Mouse (Mus musculus): Measurements from ENCODE around the gene Tnf. TPM values are rescaled to one million over a fixed set of nuclear protein-coding genes. Genes with fewer than 3 reads are reported as not detected.

Gene Tnf
- polyA plus RNA-seq, 1 experiment from 2014 or later = 0.20 TPM

DNA sequence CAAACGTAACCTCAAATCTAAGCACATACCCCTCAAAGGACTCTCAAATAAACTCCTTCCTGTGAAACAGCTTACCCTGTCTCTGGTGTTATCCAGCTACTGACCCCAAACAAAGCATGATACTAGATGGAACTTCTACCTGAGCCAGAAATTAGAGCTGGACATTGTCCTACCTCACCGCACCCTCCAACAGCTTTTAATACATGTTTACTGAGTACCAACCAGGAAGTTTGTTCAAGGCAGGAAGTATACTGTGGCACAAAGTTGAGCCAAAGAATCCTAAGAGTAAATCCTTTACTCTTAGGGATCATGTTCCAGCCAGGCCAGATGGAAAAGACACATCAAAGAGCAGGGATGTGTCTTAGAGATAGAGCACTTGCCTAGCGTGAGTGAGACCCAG is 8.8 kb upstream of the Tnf start:
- H3K27me3 ChIP-seq (ENCODE audit: control insufficient read depth, insufficient read depth, low read length) = no peaks in the 10 kb centered on the region
- no peaks in the 10 kb centered on the region for H3K4me1 ChIP-seq (ENCODE audit: control insufficient read depth, insufficient read depth, low read length)
- no peak overlapping the region for H3K4me2 ChIP-seq (replicated peaks; ENCODE audit: low read depth, low read length)
- H3K4me3 ChIP-seq (ENCODE audit: low read depth, low read length) = no peak overlapping the region
- WGBS = 56% methylated on average over 3 of the region's 3 CpGs
- no peak overlapping the region for H3K9ac ChIP-seq (replicated peaks; ENCODE audit: low read depth, low read length)
- H3K27ac ChIP-seq (ENCODE audit: low read length) = no peak overlapping the region
- no peaks in the 10 kb centered on the region for H3K9me3 ChIP-seq (ENCODE audit: control insufficient read depth, low read depth, low read length)
- ATAC-seq (ENCODE audit: insufficient number of reproducible peaks, insufficient read depth, low FRiP score, low read depth) = no peak
- no peaks in the 10 kb centered on the region for H3K36me3 ChIP-seq (ENCODE audit: control insufficient read depth, insufficient read depth, low read length)

GRCm38 (mm10) chr17:35209785-35210535 is 8.2 kb upstream of the Tnf start:
- H3K9ac ChIP-seq (replicated peaks; ENCODE audit: low read depth, low read length) = no peak overlapping the region
- ATAC-seq (ENCODE audit: insufficient number of reproducible peaks, insufficient read depth, low FRiP score, low read depth) = no peak
- H3K4me3 ChIP-seq (ENCODE audit: low read depth, low read length) = no peak overlapping the region
- no peaks in the 10 kb centered on the region for H3K4me1 ChIP-seq (ENCODE audit: control insufficient read depth, insufficient read depth, low read length)
- H3K27ac ChIP-seq (ENCODE audit: low read length) = no peak overlapping the region
- H3K27me3 ChIP-seq (ENCODE audit: control insufficient read depth, insufficient read depth, low read length) = no peaks in the 10 kb centered on the region
- no peaks in the 10 kb centered on the region for H3K9me3 ChIP-seq (ENCODE audit: control insufficient read depth, low read depth, low read length)
- no peak overlapping the region for H3K4me2 ChIP-seq (replicated peaks; ENCODE audit: low read depth, low read length)
- 72% methylated on average over 12 of the region's 12 CpGs for WGBS
- no peaks in the 10 kb centered on the region for H3K36me3 ChIP-seq (ENCODE audit: control insufficient read depth, insufficient read depth, low read length)

DNA sequence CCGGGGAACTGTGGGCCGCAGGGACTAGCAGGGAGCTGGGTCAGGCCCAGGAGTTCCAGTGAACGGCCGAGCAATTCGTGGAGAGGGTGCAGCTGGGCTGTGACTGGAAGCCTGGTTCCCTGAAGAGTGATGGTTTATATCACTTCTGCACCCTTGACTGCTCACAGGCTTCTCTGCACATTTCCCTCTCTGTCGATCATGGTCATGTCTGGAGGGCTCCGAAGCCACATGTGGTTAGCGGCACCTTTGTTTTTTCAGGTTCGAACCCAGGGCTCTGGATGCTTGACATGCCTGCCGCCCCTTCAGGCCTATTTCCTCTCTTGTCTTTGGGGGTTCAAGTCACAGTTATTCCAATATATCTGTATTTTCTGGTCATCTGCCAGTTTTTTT is 3.6 kb upstream of the Tnf start:
- Histone ChIP-seq H3K27me3 (ENCODE audit: control insufficient read depth, insufficient read depth, low read length) (0 out of 2 replicates have a peak, but pooled peaks cover 5% of the 10 kb centered on the region), H3K36me3 (ENCODE audit: control insufficient read depth, insufficient read depth, low read length) (no peaks in the 10 kb centered on the region), H3K4me3 (ENCODE audit: low read depth, low read length) (no peak overlapping the region), H3K9me3 (ENCODE audit: control insufficient read depth, low read depth, low read length) (no peaks in the 10 kb centered on the region), H3K4me1 (ENCODE audit: control insufficient read depth, insufficient read depth, low read length) (no peaks in the 10 kb centered on the region), H3K4me2 (replicated peaks; ENCODE audit: low read depth, low read length) (no peak overlapping the region), H3K9ac (replicated peaks; ENCODE audit: low read depth, low read length) (no peak overlapping the region), H3K27ac (ENCODE audit: low read length) (no peak overlapping the region)
- no peak for ATAC-seq (ENCODE audit: insufficient number of reproducible peaks, insufficient read depth, low FRiP score, low read depth)
- 52% methylated on average over 10 of the region's 10 CpGs for WGBS

DNA sequence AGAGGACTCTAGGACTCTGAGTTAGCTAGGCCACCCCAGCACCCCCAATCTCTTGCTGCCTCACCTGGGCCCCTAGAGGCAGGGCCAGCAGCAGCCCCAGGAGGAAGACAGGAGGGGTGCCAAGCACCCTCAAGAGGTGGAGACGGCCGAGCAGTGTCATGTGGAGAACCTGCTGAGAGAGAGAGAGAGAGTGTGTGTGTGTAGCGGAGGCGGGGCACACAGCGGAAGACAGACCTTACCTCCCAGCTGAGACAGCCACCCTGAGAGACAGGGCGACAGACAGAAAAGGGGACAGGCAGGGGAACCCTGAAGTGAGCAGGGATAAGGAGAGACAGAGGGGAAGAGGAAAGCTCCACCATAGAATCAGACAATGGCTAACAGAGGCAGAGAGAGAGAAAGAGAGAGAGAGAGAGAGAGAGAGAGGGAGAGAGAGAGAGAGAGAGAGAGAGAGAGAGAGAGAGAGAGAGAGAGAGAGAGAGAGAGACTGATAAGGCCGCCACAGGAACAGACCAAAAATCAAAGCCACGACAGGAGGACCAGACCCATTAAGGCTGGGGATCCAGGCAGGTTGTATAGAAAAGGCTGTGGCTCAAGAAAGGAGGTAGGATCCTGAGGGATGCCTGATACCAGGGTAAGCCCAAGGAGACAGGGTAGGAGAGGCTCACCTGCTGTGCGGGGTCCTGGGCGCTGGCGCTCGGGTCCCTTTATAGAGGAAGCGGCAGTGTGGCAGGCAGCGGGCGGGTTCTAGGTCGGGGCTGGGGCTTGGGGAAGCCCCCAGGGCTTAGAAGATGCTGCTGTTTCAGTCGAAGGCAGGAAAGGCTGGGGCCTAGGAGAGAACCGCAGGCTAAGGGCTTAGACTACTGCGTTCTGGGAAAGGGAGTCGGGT is 2.9 kb upstream of the Tnf start, which contains the start of gene Lta:
Gene Lta (minus strand): TSS at position 858 of the 886 bp plus-strand sequence.
- Histone ChIP-seq H3K4me3 (ENCODE audit: low read depth, low read length) (no peak within 1 kb of the TSS), H3K4me1 (ENCODE audit: control insufficient read depth, insufficient read depth, low read length) (no peaks in the 10 kb centered on the region), H3K36me3 (ENCODE audit: control insufficient read depth, insufficient read depth, low read length) (no peaks in the 10 kb centered on the region), H3K9ac (replicated peaks; ENCODE audit: low read depth, low read length) (no peak within 1 kb of the TSS), H3K27ac (ENCODE audit: low read length) (no peak within 1 kb of the TSS), H3K4me2 (replicated peaks; ENCODE audit: low read depth, low read length) (no peak within 1 kb of the TSS), H3K27me3 (ENCODE audit: control insufficient read depth, insufficient read depth, low read length) (0 out of 2 replicates have a peak, but pooled peaks cover 5% of the 10 kb centered on the region), H3K9me3 (ENCODE audit: control insufficient read depth, low read depth, low read length) (no peaks in the 10 kb centered on the region)
- 32% methylated on average over 20 of the region's 20 CpGs for WGBS
- no peak for ATAC-seq (ENCODE audit: insufficient number of reproducible peaks, insufficient read depth, low FRiP score, low read depth)

DNA sequence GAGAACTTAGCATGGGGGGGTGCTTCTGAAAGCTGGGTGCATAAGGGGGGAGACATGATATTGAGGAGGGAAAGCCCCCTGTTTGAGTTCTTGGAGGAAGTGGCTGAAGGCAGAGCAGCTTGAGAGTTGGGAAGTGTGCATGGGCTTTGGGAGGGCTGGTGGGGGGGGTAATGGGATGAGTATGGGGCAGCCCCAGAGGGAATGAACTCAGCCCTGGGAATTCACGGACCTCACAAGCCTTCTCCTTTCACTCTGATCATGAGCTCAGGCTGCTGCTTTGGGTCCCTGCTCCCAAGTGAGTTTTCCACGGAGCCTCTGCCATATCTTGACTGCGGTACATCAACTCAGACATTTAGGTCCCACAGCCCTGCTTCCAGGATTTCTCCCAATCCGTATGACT is 635 bp upstream of the Tnf start:
- WGBS = 76% methylated on average over 4 of the region's 4 CpGs
- ATAC-seq (ENCODE audit: insufficient number of reproducible peaks, insufficient read depth, low FRiP score, low read depth) = no peak
- Histone ChIP-seq H3K4me3 (ENCODE audit: low read depth, low read length) (no peak overlapping the region), H3K27me3 (ENCODE audit: control insufficient read depth, insufficient read depth, low read length) (0 out of 2 replicates have a peak, but pooled peaks cover 5% of the 10 kb centered on the region), H3K27ac (ENCODE audit: low read length) (no peak overlapping the region), H3K4me1 (ENCODE audit: control insufficient read depth, insufficient read depth, low read length) (no peaks in the 10 kb centered on the region), H3K4me2 (replicated peaks; ENCODE audit: low read depth, low read length) (no peak overlapping the region), H3K9me3 (ENCODE audit: control insufficient read depth, low read depth, low read length) (no peaks in the 10 kb centered on the region), H3K36me3 (ENCODE audit: control insufficient read depth, insufficient read depth, low read length) (no peaks in the 10 kb centered on the region), H3K9ac (replicated peaks; ENCODE audit: low read depth, low read length) (no peak overlapping the region)

GRCm38 (mm10) chr17:35201128-35201527 is 679 bp downstream of the Tnf start:
- Histone ChIP-seq H3K27ac (ENCODE audit: low read length) (no peak overlapping the region), H3K4me3 (ENCODE audit: low read depth, low read length) (no peak overlapping the region), H3K36me3 (ENCODE audit: control insufficient read depth, insufficient read depth, low read length) (no peaks in the 10 kb centered on the region), H3K4me2 (replicated peaks; ENCODE audit: low read depth, low read length) (no peak overlapping the region), H3K27me3 (ENCODE audit: control insufficient read depth, insufficient read depth, low read length) (peaks cover 6% of the 10 kb centered on the region; the same call in 1 of the 2 replicates), H3K9ac (replicated peaks; ENCODE audit: low read depth, low read length) (no peak overlapping the region), H3K9me3 (ENCODE audit: control insufficient read depth, low read depth, low read length) (no peaks in the 10 kb centered on the region), H3K4me1 (ENCODE audit: control insufficient read depth, insufficient read depth, low read length) (no peaks in the 10 kb centered on the region)
- no peak for ATAC-seq (ENCODE audit: insufficient number of reproducible peaks, insufficient read depth, low FRiP score, low read depth)
- WGBS = 58% methylated on average over 11 of the region's 11 CpGs

DNA sequence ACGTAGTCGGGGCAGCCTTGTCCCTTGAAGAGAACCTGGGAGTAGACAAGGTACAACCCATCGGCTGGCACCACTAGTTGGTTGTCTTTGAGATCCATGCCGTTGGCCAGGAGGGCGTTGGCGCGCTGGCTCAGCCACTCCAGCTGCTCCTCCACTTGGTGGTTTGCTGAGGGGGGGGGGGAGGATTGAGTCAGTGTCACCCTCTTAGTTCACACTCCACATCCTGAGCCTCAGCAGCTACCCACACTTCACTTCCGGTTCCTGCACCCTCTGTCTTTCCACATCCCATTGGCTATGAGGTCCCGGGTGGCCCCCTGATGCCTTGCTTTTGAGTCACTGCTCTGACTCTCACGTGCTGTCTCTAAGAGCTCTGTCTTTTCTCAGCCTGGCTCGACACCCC is 1.4 kb downstream of the Tnf start:
- Histone ChIP-seq H3K9me3 (ENCODE audit: control insufficient read depth, low read depth, low read length) (no peaks in the 10 kb centered on the region), H3K4me1 (ENCODE audit: control insufficient read depth, insufficient read depth, low read length) (peaks cover 2% of the 10 kb centered on the region; the same call in 1 of the 2 replicates), H3K27me3 (ENCODE audit: control insufficient read depth, insufficient read depth, low read length) (peaks cover 12% of the 10 kb centered on the region), H3K27ac (ENCODE audit: low read length) (no peak overlapping the region), H3K4me3 (ENCODE audit: low read depth, low read length) (no peak overlapping the region), H3K9ac (replicated peaks; ENCODE audit: low read depth, low read length) (no peak overlapping the region), H3K36me3 (ENCODE audit: control insufficient read depth, insufficient read depth, low read length) (no peaks in the 10 kb centered on the region), H3K4me2 (replicated peaks; ENCODE audit: low read depth, low read length) (no peak overlapping the region)
- WGBS = 77% methylated on average over 11 of the region's 11 CpGs
- ATAC-seq (ENCODE audit: insufficient number of reproducible peaks, insufficient read depth, low FRiP score, low read depth) = no peak

GRCm38 (mm10) chr17:35198946-35199345 is 2.9 kb downstream of the Tnf start:
- peaks cover 14% of the 10 kb centered on the region; the same call in 1 of the 2 replicates for H3K4me1 ChIP-seq (ENCODE audit: control insufficient read depth, insufficient read depth, low read length)
- no peak overlapping the region for H3K4me3 ChIP-seq (ENCODE audit: low read depth, low read length)
- H3K4me2 ChIP-seq (replicated peaks; ENCODE audit: low read depth, low read length) = no peak overlapping the region
- peaks cover 13% of the 10 kb centered on the region for H3K27me3 ChIP-seq (ENCODE audit: control insufficient read depth, insufficient read depth, low read length)
- H3K9ac ChIP-seq (replicated peaks; ENCODE audit: low read depth, low read length) = no peak overlapping the region
- ATAC-seq (ENCODE audit: insufficient number of reproducible peaks, insufficient read depth, low FRiP score, low read depth) = no peak
- no peaks in the 10 kb centered on the region for H3K36me3 ChIP-seq (ENCODE audit: control insufficient read depth, insufficient read depth, low read length)
- 31% methylated on average over 8 of the region's 8 CpGs for WGBS
- no peak overlapping the region for H3K27ac ChIP-seq (ENCODE audit: low read length)
- no peaks in the 10 kb centered on the region for H3K9me3 ChIP-seq (ENCODE audit: control insufficient read depth, low read depth, low read length)

Measured in stomach, embryonic 14.5 days (tissue).